Mouse (Mus musculus): ENCODE results near the gene Cdyl2.

Cdyl2 gene

DNA sequence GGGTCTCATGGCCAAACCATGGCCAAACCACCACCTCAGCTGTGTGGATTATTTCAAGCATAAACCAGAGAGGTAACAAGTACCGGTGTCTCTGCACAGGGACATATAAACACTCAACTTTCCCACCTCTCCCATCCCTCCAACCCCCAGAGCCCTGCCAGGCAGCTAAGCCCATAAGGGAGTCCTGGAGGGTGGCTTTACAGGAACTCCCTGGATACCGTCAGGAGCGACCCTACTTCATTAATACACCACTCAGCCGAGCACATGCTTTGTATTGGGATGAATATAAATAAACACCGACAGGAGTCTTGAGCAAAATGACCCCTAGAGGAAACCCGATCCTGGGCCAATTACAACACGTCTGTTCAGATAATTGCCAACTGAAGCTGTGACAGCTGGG, 194.0 kb downstream of the Cdyl2 start:
- no peak for DNase-seq (ENCODE audit: low spot score)

- no peak for DNase-seq (ENCODE audit: low spot score)
These were observed 196.0 kb downstream of the Cdyl2 start for GRCm38 (mm10) chr8:116536786-116537185.

DNA sequence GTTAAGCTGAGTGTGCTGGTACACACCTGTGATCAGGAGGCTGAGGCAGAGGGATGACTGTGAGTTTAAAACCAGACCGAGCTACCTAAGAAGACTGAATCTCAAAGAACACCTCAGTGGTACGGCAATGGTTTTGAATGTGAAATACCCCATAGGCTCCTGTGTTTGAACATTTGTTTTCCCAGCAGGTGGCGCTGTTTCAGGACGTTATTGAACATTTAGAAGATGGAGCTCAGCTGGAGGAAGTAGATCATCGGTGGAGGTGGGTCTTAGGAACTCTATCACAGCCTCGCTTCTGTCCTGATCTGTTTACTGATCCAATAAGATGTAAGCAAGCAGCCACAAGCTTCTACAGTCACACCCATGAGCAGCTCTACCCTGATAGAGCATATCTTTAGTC, 199.7 kb downstream of the Cdyl2 start:
- DNase-seq (ENCODE audit: low spot score), result no peak

GRCm38 (mm10) chr8:116528736-116529135, 204.1 kb downstream of the Cdyl2 start:
- no peak for DNase-seq (ENCODE audit: low spot score)

- DNase-seq (ENCODE audit: low spot score), result no peak
These were observed 207.9 kb downstream of the Cdyl2 start for GRCm38 (mm10) chr8:116524915-116525314.

Data from ovary, postnatal 10 days (tissue).